Mouse (Mus musculus) heart, adult 8-10 months (tissue): ENCODE results near the gene Tomm20l. TPM values are rescaled to one million over a fixed set of nuclear protein-coding genes. Genes with fewer than 3 reads are reported as not detected.

ENCODE experiments used
- DNase-seq: peaks from one replicate; pipeline ENCODE4 v3.0.0; 2022; ENCODE audit warnings: low spot score
- total RNA-seq, 4 experiments: library from RNA; stranded (reverse); gene quantifications; 2 replicates each; pipeline ENCODE4 v1.2.4; 2022

The Tomm20l gene
- total RNA-seq, 4 experiments from 2014 or later = 1.0 to 1.8 (median 1.5) TPM

DNA sequence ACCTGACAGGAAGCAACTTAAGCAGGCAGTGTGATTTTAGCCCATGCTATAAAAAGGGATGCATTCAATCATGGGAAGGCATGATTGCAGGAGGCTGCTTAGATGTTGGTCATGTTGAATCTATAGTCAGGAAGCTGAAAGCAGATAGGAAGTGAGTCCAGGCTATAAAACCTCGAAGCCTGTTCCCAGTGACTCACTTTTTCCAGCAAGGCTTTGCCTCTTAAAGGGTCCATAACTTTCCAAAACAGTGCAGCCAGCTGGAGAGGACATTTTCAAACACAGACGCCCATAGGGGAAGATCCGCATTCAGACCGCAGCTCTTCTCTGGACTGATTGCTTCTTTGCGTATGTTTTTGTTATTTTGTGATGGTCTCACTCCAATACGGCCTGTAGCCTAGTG is 43.8 kb downstream of the Tomm20l start:
- no peak for DNase-seq

GRCm38 (mm10) chr12:71157974-71158373 is 46.7 kb downstream of the Tomm20l start:
- no peak for DNase-seq

DNA sequence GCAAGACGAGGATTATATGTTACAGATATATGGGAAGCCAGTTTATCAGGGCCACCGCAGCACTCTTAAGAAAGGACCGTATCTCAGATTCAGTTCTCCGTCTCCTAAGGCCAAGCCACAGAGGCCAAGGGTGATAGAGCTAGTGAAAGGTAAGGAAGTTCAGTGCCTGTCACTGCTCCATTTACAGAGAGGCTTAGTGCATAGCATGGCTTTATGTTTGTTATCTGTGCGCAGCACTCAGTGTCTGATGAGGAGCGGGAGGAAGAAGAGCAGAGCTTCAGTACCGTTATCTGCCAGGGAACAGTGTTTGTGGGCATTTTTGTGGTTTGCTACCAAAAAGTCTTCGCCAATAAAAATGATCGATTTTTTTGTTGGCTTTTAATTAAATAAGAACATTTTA is 53.2 kb downstream of the Tomm20l start:
- DNase-seq = no peak

GRCm38 (mm10) chr12:71169911-71170310 is 58.7 kb downstream of the Tomm20l start:
- DNase-seq = no peak

Other genes starting within 250 kb of the Tomm20l start
- gene Actr10, start 173.6 kb upstream of the Tomm20l start, total RNA-seq = 100 to 1,000 TPM; 120 to 137 (median 129) TPM
- gene Psma3, start 136.8 kb upstream of the Tomm20l start, total RNA-seq = 100 to 1,000 TPM; 168 to 195 (median 176) TPM
- gene Arid4a, start 95.4 kb upstream of the Tomm20l start, total RNA-seq = 10 to 100 TPM; 11.1 to 15.3 (median 13.1) TPM
- gene Timm9, start 25.3 kb downstream of the Tomm20l start, total RNA-seq = 10 to 100 TPM; 26.9 to 32.8 (median 28.3) TPM
- 1 to 10 TPM; 2.8 to 3.7 (median 3.5) TPM for gene 2700049A03Rik, start 25.4 kb downstream of the Tomm20l start, total RNA-seq
- 1 to 10 TPM; 2.5 to 4.5 (median 3.6) TPM for gene Dact1, start 198.5 kb downstream of the Tomm20l start, total RNA-seq